ENCODE assay signal across 22 mouse cellular contexts in genomic region chr3:115788525-115788924, GRCm38 (mm10).
DNase-seq lines count a peak whose midpoint lies in the region; ATAC-seq lines count a peak whose summit lies in the region.
"Had no signal": no experiment of that assay in that cellular context is flagged by ENCODE, and none has a peak within 500 bp of the region (broad histone marks: within the 10 kb centered on the region; RNA-seq: fewer than 3 reads in every experiment).

No protein-coding gene starts in this region.

- no peaks in the 10 kb centered on the region for H3K36me3 ChIP-seq in intestine, embryonic 14.5 days (ENCODE audit: control insufficient read depth, insufficient read depth, low read length)
- H3K36me3 ChIP-seq in intestine, embryonic 16.5 days (ENCODE audit: control insufficient read depth, insufficient read depth, low read length), result no peaks in the 10 kb centered on the region
- no peaks in the 10 kb centered on the region for H3K36me3 ChIP-seq in megakaryocyte, embryonic 14.5 days (replicated peaks; ENCODE audit: low read length)
- H3K36me3 ChIP-seq: embryonic facial prominence, embryonic 12.5 days; forebrain, embryonic 12.5 days; forebrain, embryonic 15.5 days; hindbrain, embryonic 10.5 days; hindbrain, embryonic 13.5 days had no signal

- peak; percentile 13 for DNase-seq in intestine, embryonic 14.5 days (ENCODE audit: low spot score)
- no peak for DNase-seq in cerebellum, adult 9-10 months
- DNase-seq: adrenal gland, postnatal 10 days; cerebellum, adult 11-12 months; cerebellum, adult 8-10 months; cerebellum, postnatal 14 days; gastrocnemius, postnatal 10 days; gastrocnemius, postnatal 36 days had no signal

- H3K4me2 ChIP-seq in intestine, embryonic 14.5 days (ENCODE audit: low read length), result no peak overlapping the region
- H3K4me2 ChIP-seq in intestine, embryonic 16.5 days (ENCODE audit: low read depth, low read length), result no peak overlapping the region
- H3K4me2 ChIP-seq: embryonic facial prominence, embryonic 12.5 days; forebrain, embryonic 12.5 days; forebrain, embryonic 15.5 days; heart, embryonic 11.5 days; hindbrain, embryonic 13.5 days had no signal

- no peaks in the 10 kb centered on the region for H3K9me3 ChIP-seq in intestine, embryonic 14.5 days (ENCODE audit: control insufficient read depth, low read length)
- no peaks in the 10 kb centered on the region for H3K9me3 ChIP-seq in intestine, embryonic 16.5 days (ENCODE audit: control insufficient read depth, low read length)
- H3K9me3 ChIP-seq in megakaryocyte, embryonic 14.5 days, result no peaks in the 10 kb centered on the region
- H3K9me3 ChIP-seq: embryonic facial prominence, embryonic 12.5 days; forebrain, embryonic 12.5 days; forebrain, embryonic 15.5 days; hindbrain, embryonic 10.5 days; hindbrain, embryonic 13.5 days had no signal

- WGBS in intestine, embryonic 14.5 days, result 65% methylated on average over 3 of the region's 3 CpGs
- WGBS in intestine, embryonic 16.5 days, result 63% methylated on average over 3 of the region's 3 CpGs

- H3K27me3 ChIP-seq in intestine, embryonic 14.5 days (replicated peaks; ENCODE audit: control insufficient read depth, insufficient read depth, low read length), result no peaks in the 10 kb centered on the region
- no peaks in the 10 kb centered on the region for H3K27me3 ChIP-seq in intestine, embryonic 16.5 days (replicated peaks; ENCODE audit: control insufficient read depth, insufficient read depth, low read length)
- H3K27me3 ChIP-seq in megakaryocyte, embryonic 14.5 days (replicated peaks), result no peaks in the 10 kb centered on the region
- H3K27me3 ChIP-seq: forebrain, embryonic 12.5 days; forebrain, embryonic 15.5 days; hindbrain, embryonic 13.5 days had no signal

- H3K4me3 ChIP-seq in intestine, embryonic 14.5 days (ENCODE audit: low read depth, low read length), result no peak overlapping the region
- no peak overlapping the region for H3K4me3 ChIP-seq in intestine, embryonic 16.5 days (ENCODE audit: low read length)
- peak overlapping the region; percentile 51 for H3K4me3 ChIP-seq in megakaryocyte, embryonic 14.5 days (replicated peaks)
- no peak overlapping the region for H3K4me3 ChIP-seq in brown adipose tissue, adult 24 weeks (ENCODE audit: insufficient read depth, low read depth, low read length)
- H3K4me3 ChIP-seq: embryonic facial prominence, embryonic 12.5 days; erythroblast, embryonic 14.5 days; forebrain, embryonic 12.5 days; forebrain, embryonic 15.5 days; hindbrain, embryonic 10.5 days; hindbrain, embryonic 13.5 days had no signal

- no peak overlapping the region for H3K27ac ChIP-seq in intestine, embryonic 14.5 days (ENCODE audit: low read depth)
- no peak overlapping the region for H3K27ac ChIP-seq in intestine, embryonic 16.5 days (ENCODE audit: low read length)
- peak overlapping the region; percentile 74 for H3K27ac ChIP-seq in brown adipose tissue, adult 24 weeks (replicated peaks; ENCODE audit: low read depth, low read length)
- H3K27ac ChIP-seq: embryonic facial prominence, embryonic 12.5 days; forebrain, embryonic 12.5 days; forebrain, embryonic 15.5 days; hindbrain, embryonic 10.5 days; hindbrain, embryonic 13.5 days had no signal

- H3K9ac ChIP-seq in intestine, embryonic 14.5 days (ENCODE audit: low read length), result no peak overlapping the region
- no peak overlapping the region for H3K9ac ChIP-seq in intestine, embryonic 16.5 days (ENCODE audit: low read depth, low read length)
- H3K9ac ChIP-seq: embryonic facial prominence, embryonic 12.5 days; forebrain, embryonic 12.5 days; forebrain, embryonic 15.5 days; hindbrain, embryonic 13.5 days had no signal

- no peaks in the 10 kb centered on the region for H3K4me1 ChIP-seq in intestine, embryonic 14.5 days (replicated peaks; ENCODE audit: control insufficient read depth, insufficient read depth, low read length)
- 0 out of 2 replicates have a peak, but pooled peaks cover 4% of the 10 kb centered on the region for H3K4me1 ChIP-seq in intestine, embryonic 16.5 days (ENCODE audit: control insufficient read depth, insufficient read depth, low read length)
- peaks cover 38% of the 10 kb centered on the region for H3K4me1 ChIP-seq in megakaryocyte, embryonic 14.5 days
- peaks cover 7% of the 10 kb centered on the region; the same call in 1 of the 2 replicates for H3K4me1 ChIP-seq in brown adipose tissue, adult 24 weeks (ENCODE audit: control insufficient read depth, insufficient read depth, insufficient read length, low read length)
- H3K4me1 ChIP-seq: forebrain, embryonic 12.5 days; forebrain, embryonic 15.5 days; hindbrain, embryonic 13.5 days had no signal

- no peak for ATAC-seq in intestine, embryonic 14.5 days (replicated peaks; ENCODE audit: low FRiP score, low TSS enrichment, low read depth)
- ATAC-seq in intestine, embryonic 16.5 days, result no peak
- ATAC-seq in megakaryocyte, adult 5-6 weeks (ENCODE audit: poor library complexity, severe bottlenecking), result no peak
- ATAC-seq: CD4-positive, CD25-positive, alpha-beta regulatory T cell, adult 4 months; forebrain, embryonic 15.5 days; hindbrain, embryonic 16.5 days; intestine, postnatal 0 days had no signal
